Mouse (Mus musculus) ES-Bruce4 (cell line): Measurements from ENCODE around the gene Shroom1. TPM values are rescaled to one million over a fixed set of nuclear protein-coding genes. Genes with fewer than 3 reads are reported as not detected.

Source experiments
- H3K27ac ChIP-seq: 2 replicates; pipeline ENCODE4 v1.5.1; 2012; ENCODE audit warnings: low read length, inconsistent platforms; ENCODE audit not compliant: insufficient read depth
- H3K27me3 ChIP-seq: 2 replicates; pipeline ENCODE4 v1.6.1; 2012; ENCODE audit warnings: mild to moderate bottlenecking, low read length, inconsistent platforms; ENCODE audit not compliant: control insufficient read depth, poor library complexity, insufficient read depth, severe bottlenecking
- H3K36me3 ChIP-seq: 2 replicates; pipeline ENCODE4 v1.6.1; 2012; ENCODE audit warnings: inconsistent platforms, mild to moderate bottlenecking, low read length, moderate library complexity; ENCODE audit not compliant: control insufficient read depth, poor library complexity, insufficient read depth, severe bottlenecking
- H3K4me1 ChIP-seq: one replicate; pipeline ENCODE4 v1.8.1; 2011; ENCODE audit warnings: low read length; ENCODE audit not compliant: control insufficient read depth, insufficient read depth
- H3K4me3 ChIP-seq: 2 replicates; pipeline ENCODE4 v1.5.1; 2011; ENCODE audit warnings: low read depth, mild to moderate bottlenecking, low read length
- H3K9ac ChIP-seq: 2 replicates; pipeline ENCODE4 v1.6.1; 2012; ENCODE audit warnings: low read depth, mild to moderate bottlenecking, inconsistent platforms; ENCODE audit not compliant: poor library complexity, severe bottlenecking
- H3K9me3 ChIP-seq: replicated peaks from 2 replicates; pipeline ENCODE4 v1.6.1; 2012; ENCODE audit warnings: mild to moderate bottlenecking, low read length, inconsistent platforms; ENCODE audit not compliant: control insufficient read depth, poor library complexity, insufficient read depth, severe bottlenecking
- CTCF ChIP-seq: IDR thresholded peaks from one replicate; pipeline ENCODE4 v1.8.1; 2011; ENCODE audit warnings: low read depth, low read length
- EP300 ChIP-seq: IDR thresholded peaks from 2 replicates; pipeline ENCODE4 v1.6.1; 2011; ENCODE audit warnings: low read depth, low read length; ENCODE audit not compliant: insufficient read depth
- POLR2A ChIP-seq: IDR thresholded peaks from one replicate; pipeline ENCODE4 v1.8.1; 2011; ENCODE audit warnings: low read length; ENCODE audit not compliant: insufficient read depth
- polyA plus RNA-seq: library from polyadenylated mRNA; stranded (reverse); fragments of >200 nt; gene quantifications from 2 replicates; pipeline ENCODE4 v1.2.4, GENCODE M21; 2011; ENCODE audit warnings: low read depth; ENCODE audit not compliant: missing spikeins, insufficient read depth, insufficient read length

Shroom1 gene
- polyA plus RNA-seq, 1 experiment: 0.39 TPM

DNA sequence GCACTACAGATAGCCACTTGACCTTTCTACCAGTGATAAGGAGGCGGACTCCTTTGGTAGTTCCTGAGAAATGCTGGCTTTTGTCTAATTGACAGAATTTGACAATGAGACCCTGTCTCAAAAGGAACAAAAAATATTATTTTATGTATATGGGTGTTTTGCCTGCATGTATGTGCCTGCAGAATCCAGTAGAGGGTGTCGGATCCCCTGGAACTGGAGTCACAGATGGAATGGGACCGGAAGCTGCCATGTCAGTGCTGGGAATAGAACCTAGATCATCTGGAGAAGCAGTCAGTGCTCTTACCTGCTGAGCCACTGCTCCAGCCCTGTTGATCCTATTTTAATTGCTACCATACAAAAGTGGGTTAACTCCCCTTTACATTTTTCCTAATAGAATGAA is 15.7 kb downstream of the Shroom1 start:
- H3K27ac ChIP-seq: no peak overlapping the region
- 0 out of 2 replicates have a peak, but pooled peaks cover 3% of the 10 kb centered on the region for H3K27me3 ChIP-seq
- no peak overlapping the region for H3K9ac ChIP-seq
- H3K36me3 ChIP-seq: no peaks in the 10 kb centered on the region
- H3K4me3 ChIP-seq: no peak overlapping the region
- H3K9me3 ChIP-seq: no peaks in the 10 kb centered on the region
- H3K4me1 ChIP-seq: no peaks in the 10 kb centered on the region
- TF ChIP-seq CTCF (no peak), EP300 (no peak), POLR2A (no peak)

- Histone ChIP-seq H3K9ac (no peak overlapping the region), H3K9me3 (no peaks in the 10 kb centered on the region), H3K27me3 (peaks cover 5% of the 10 kb centered on the region; the same call in 1 of the 2 replicates), H3K4me1 (no peaks in the 10 kb centered on the region), H3K36me3 (no peaks in the 10 kb centered on the region), H3K4me3 (no peak overlapping the region), H3K27ac (no peak overlapping the region)
- no peak for TF ChIP-seq EP300
- no peak for TF ChIP-seq CTCF
- TF ChIP-seq POLR2A: no peak
These were observed 18.6 kb downstream of the Shroom1 start for GRCm38 (mm10) chr11:53475620-53476019.

GRCm38 (mm10) chr11:53477833-53478232 is 20.8 kb downstream of the Shroom1 start:
- Histone ChIP-seq H3K27me3 (peaks cover 5% of the 10 kb centered on the region; the same call in 1 of the 2 replicates), H3K9ac (no peak overlapping the region), H3K27ac (no peak overlapping the region), H3K9me3 (no peaks in the 10 kb centered on the region), H3K4me1 (no peaks in the 10 kb centered on the region), H3K36me3 (no peaks in the 10 kb centered on the region), H3K4me3 (no peak overlapping the region)
- TF ChIP-seq EP300 (no peak), POLR2A (no peak), CTCF (no peak)

- no peak for TF ChIP-seq CTCF
- TF ChIP-seq POLR2A: no peak
- TF ChIP-seq EP300: no peak
- Histone ChIP-seq H3K9me3 (no peaks in the 10 kb centered on the region), H3K4me3 (peak overlapping the region; percentile 60), H3K4me1 (no peaks in the 10 kb centered on the region), H3K27ac (no peak overlapping the region), H3K9ac (peak overlapping the region; percentile 1), H3K36me3 (no peaks in the 10 kb centered on the region), H3K27me3 (peaks cover 5% of the 10 kb centered on the region; the same call in 1 of the 2 replicates)
These were observed 21.6 kb downstream of the Shroom1 start for GRCm38 (mm10) chr11:53478383-53479170.

DNA sequence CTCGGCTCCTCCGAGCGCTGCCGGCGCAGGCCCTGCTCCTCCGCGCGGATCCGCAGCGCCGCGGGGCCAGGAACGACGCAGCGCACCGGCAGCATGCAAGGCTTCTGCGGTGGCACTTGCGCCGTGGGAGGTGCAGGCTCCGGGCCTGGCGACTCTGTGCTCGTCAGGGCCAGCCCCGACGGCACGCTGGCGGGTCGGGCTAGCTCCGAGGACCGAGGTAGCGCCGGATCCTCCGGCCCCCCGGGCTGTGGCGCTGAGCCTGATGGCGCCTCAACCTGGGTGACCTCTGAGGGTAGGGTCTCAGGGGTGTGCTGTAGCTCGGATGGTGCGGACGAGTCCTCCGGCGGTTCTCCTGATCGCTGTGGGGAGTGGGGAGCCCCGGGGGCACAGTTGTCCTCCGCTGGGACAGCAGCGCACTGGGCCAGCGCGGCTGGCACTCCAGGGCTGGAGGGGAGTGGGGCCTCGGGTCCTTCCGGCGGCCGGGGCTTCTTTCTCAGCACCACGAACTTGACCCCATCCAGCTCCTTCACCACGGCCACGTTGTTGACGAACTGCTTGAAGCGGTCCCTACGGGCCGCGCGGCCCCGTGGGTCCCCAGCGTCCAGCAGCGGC is 22.3 kb downstream of the Shroom1 start:
- Histone ChIP-seq H3K27ac (no peak overlapping the region), H3K4me3 (peak overlapping the region; percentile 60), H3K36me3 (no peaks in the 10 kb centered on the region), H3K4me1 (no peaks in the 10 kb centered on the region), H3K9ac (peak overlapping the region; percentile 1), H3K9me3 (no peaks in the 10 kb centered on the region), H3K27me3 (peaks cover 5% of the 10 kb centered on the region; the same call in 1 of the 2 replicates)
- TF ChIP-seq CTCF (no peak), EP300 (no peak), POLR2A (no peak)
